Mouse (Mus musculus) skeletal muscle tissue, postnatal 0 days (tissue): Measurements from ENCODE around the gene Lctl. TPM values are rescaled to one million over a fixed set of nuclear protein-coding genes. Genes with fewer than 3 reads are reported as not detected.

Experiments
- polyA plus RNA-seq: library from polyadenylated mRNA; unstranded; fragments of >200 nt; fragmentation: Nextera tagmentation; extraction: Ambion mirVana; gene quantifications from 2 replicates; pipeline ENCODE4 v1.2.1, GENCODE M21; 2015

Gene Lctl
- polyA plus RNA-seq, result 0.41 and 1.3 TPM in 2 replicates

GRCm38 (mm10) chr9:64116876-64117275, at the start of gene Lctl:
TSS of gene Lctl (plus strand) at chr9:64117147.

GRCm38 (mm10) chr9:64172816-64173665, 56.1 kb downstream of the Lctl start, which contains the start of the genes Zwilch and Rpl4:
TSS of gene Zwilch (minus strand) at chr9:64173104.
TSS of gene Rpl4 (plus strand) at chr9:64173375.

GRCm38 (mm10) chr9:64178974-64179646, 62.2 kb downstream of the Lctl start, which contains the start of gene Snapc5:
TSS of gene Snapc5 (plus strand) at chr9:64179274.

Other genes starting within 250 kb of the Lctl start
- 1.5 and 2.6 TPM in 2 replicates for gene Smad6, start 95.1 kb upstream of the Lctl start, polyA plus RNA-seq
- gene Zwilch, start 56.0 kb downstream of the Lctl start, polyA plus RNA-seq, result 3.6 and 4.2 TPM in 2 replicates
- gene Rpl4, start 56.2 kb downstream of the Lctl start, polyA plus RNA-seq, result 719 and 767 TPM in 2 replicates
- 24.9 and 26.7 TPM in 2 replicates for gene Snapc5, start 62.1 kb downstream of the Lctl start, polyA plus RNA-seq
- 1.3 and 1.5 TPM in 2 replicates for gene Uchl4, start 118.1 kb downstream of the Lctl start, polyA plus RNA-seq
- gene Map2k1, start 136.5 kb downstream of the Lctl start, polyA plus RNA-seq, result 113 and 121 TPM in 2 replicates
- gene Tipin, start 164.4 kb downstream of the Lctl start, polyA plus RNA-seq, result 54.9 and 71.4 TPM in 2 replicates
- gene Dis3l, start 224.1 kb downstream of the Lctl start, polyA plus RNA-seq, result 10.3 and 11.4 TPM in 2 replicates